Mouse (Mus musculus) liver, postnatal 0 days (tissue): ENCODE measurements around the gene Ybey.
A peak's percentile ranks its signal among the peaks of the same experiment; 100 is the strongest.

Experiments
- CTCF ChIP-seq: sonication (generic); IDR thresholded peaks from 2 replicates; pipeline ENCODE4 v1.5.1; 2016; ENCODE audit warnings: antibody characterized with exemption, low read depth
- EP300 ChIP-seq: IDR thresholded peaks from 2 replicates; pipeline ENCODE4 v1.6.1; 2016; ENCODE audit warnings: antibody characterized with exemption, low read depth, mild to moderate bottlenecking

DNA sequence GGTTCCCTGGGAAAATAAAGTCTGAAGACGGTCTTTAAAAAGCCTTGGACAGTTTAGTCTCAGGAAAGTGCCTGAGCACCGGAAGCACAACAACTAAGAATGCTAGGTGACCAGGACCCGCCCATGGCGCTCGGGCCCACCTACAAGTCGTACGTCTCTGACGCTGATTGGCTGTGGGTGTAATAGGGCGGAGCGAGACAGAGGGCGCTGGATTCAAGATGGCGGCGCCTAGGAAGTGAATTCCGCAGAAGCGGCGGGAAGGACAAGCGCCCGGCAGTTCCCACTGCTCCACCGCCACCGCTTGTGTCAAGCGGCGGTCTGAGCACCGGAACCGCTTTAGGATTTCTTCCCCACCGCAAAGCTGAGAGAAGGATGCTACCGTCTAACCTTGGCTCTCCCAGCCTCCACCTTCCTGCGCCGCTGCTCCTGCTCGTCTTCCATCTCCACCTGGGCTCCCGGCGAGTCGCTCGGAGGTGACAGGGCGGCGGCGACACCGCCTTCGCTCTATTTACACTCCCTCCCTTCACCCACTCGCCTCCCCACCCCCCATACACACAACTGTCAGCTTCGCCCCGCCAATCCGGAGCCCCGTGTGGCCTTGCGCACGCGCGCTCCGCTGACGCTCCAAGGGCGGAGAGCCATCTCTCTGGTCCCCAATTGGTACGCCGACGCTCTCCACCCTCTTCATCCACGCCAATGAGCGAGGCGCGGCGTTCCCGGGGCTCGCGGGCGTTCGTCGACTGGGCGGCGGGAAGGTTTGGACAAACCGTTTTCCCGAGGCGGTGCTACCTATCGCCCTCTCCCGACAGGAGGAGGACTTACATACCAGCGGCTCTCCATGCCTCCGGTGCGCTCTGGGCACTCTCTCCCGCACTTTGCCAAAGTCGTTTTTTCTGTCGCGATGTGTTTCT, 26.5 kb downstream of the Ybey start, which contains the start of gene Pcnt:
- TF ChIP-seq EP300 (peak; percentile 59; the same call in 1 of the 2 replicates), CTCF (peak; percentile 88)
